Mouse (Mus musculus) spleen, adult 2 months (tissue): ENCODE data around the gene Gm17304.

Source experiments
- CTCF ChIP-seq: fragments of 200-500 bp; IDR thresholded peaks from 2 replicates; pipeline ENCODE4 v1.5.1; 2011; ENCODE audit warnings: mild to moderate bottlenecking, inconsistent platforms; ENCODE audit not compliant: insufficient read depth, insufficient read length, insufficient replicate concordance; ENCODE audit errors: extremely low read depth
- POLR2A ChIP-seq: fragments of 200-500 bp; IDR thresholded peaks from 2 replicates; pipeline ENCODE4 v1.6.1; 2011; ENCODE audit warnings: low read depth, low read length, inconsistent platforms

DNA sequence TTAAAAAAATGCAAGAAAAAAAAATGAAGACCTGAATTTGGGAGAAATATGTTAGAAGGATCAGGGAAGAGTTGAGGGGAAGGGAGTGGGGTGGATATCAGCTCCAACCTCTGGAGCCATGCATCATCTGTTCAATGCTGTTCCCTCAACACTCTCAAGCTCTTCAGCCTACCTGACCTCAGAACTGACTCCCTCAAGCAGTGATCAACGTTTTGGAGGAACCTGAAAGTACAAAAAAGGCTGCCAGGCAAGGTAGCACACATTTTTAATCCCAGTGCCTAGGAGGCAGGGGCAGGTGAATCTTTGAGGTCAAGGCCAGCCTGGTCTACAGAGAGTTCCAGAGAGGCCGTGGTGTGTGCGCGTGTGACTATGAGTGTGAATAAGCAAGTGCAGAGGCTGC is at the start of gene Gm17304:
- TF ChIP-seq CTCF, result no peak
- no peak for TF ChIP-seq POLR2A
